Mouse (Mus musculus): ENCODE measurements around the gene Supt16.

Gene Supt16

DNA sequence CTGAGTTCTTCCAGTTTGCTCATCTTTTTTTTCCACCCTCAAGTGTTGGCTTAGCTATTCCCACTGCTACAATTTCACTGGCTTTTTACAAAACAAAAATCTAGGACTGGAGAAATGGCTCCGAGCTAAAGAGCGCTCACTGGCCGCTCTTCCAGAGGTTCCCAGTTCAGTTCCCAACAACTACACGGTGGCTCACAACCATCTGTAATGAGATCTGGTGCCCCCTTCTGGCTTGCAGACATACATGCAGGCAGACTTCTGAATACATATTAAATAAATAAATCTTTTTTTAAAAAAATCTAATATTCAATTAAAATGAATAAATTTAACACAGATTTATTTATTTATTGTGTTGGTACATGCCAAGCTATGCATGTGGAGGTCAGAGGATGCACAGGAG lies 50.7 kb downstream of the Supt16 start:
- in situ Hi-C loops (cut with MseI, MboI), result no loop called here

- in situ Hi-C loops (cut with MseI, MboI), result no loop called here
Observed at GRCm38 (mm10) chr14:52144165-52144564, 53.1 kb downstream of the Supt16 start.

DNA sequence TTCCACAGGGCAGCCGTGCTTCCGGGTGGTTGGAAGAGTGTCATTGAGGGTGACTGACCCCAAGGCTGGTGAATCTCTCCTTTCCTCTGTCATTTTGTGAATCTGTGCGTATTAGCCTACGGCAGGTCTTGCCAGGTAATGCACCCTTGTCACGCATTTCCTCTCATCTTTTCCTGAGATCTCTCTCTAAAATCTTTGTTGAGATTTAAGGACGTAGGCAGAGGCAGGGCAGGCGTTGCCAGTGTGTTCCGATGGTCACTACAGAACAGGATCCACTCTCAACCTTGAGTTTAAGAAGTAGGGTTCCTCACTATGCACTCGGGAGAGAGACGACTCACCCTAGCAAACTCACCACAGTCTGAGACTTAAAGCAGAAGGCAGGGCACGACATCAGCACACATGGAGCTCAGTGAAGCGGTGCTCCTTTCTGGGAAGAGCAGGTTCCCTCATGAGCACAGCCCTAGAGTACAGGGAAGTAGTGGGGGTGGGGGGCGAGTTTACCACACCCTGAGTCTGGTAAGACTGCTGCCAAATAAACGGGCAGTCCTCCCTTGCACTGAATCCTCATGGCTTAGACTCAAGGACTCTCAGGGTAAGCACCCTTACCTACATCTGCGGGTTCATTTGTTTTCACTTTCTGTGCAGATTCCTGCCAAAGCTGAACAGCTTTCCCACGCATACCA lies 55.6 kb downstream of the Supt16 start:
- in situ Hi-C loops (cut with MseI, MboI), result no loop called here

- in situ Hi-C loops (cut with MseI, MboI), result no loop called here
Observed at GRCm38 (mm10) chr14:52140577-52141444, 56.4 kb downstream of the Supt16 start.

DNA sequence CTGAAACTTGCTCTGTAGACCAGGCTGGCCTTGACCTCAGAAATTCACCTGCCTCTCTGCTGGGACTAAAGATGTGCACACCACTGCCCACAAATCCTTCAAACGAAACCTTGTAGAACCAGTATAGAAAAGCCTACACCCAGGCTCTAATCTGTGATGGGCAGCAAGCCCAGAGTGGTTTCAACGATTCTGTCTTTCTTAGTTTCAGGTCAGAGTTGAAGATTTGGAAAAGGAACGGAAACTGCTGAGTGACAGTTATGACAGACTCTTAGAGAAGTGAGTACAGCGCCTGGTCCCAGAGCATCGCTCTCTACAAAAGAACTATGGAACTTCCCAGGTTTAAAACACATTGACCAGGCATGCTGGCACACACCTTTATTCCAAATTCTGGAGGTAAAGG lies 63.6 kb downstream of the Supt16 start:
- in situ Hi-C loops (cut with MseI, MboI), result no loop called here

GRCm38 (mm10) chr14:52124636-52125035 lies 72.6 kb downstream of the Supt16 start:
- in situ Hi-C loops (cut with MseI, MboI), result no loop called here

DNA sequence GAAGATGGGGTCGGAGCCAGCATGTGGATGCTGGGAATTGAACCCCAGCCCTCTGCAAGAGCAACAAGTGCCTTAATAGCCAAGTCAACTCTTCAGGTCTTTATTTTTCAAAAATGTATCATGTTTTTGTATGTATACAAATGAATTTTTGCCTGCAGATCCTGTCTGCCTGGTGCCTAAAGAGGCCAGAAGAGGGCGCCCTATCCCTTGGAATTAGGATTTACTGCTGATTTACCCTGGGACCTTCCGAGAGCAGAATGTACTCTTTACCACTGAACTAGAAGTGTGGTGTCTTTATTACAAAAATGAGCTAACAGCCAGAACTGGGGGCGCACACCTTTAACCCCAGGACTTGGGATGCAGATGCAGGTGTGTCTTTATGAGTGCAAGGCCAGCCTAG lies 73.3 kb downstream of the Supt16 start:
- in situ Hi-C loops (cut with MseI, MboI), result no loop called here

GRCm38 (mm10) chr14:52120169-52120568 lies 77.0 kb downstream of the Supt16 start:
- in situ Hi-C loops (cut with MseI, MboI), result no loop called here

DNA sequence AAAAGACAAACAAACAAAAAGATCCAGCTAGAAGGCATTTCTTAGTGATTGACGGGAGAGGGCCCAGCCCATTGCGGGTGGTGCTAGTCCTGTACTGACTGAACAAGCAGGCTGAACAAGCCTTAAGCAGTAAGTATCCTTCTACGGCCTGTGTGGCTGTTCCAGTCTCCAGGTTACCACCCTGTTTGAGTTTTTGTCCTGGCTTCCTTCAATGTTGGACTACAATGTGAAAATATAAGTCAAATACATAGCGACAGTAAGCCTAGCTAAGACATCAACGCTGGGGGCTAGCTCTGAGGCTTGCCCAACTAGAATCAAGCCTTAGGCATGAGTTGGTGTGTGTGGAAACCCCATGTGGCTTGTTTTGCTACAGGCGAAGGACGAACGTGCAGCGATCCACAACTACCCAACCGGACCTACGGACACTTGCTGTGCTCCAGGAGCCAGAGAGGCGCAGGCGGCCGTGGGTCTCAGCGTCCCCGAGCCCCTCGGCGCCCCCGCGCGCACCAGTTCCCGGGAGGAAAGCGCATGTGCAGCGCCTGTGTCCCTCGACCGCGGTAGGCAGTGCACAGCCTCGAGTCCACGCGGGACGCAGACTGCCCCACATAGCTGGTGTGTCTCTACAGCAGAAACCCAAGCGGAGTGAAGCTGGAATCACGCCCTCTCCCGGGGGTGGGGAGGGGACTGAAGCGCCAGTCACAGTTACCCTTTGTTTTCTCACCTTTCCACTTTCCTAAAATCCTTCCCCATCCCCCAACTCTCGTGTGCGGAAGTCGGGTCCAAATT lies 78.2 kb downstream of the Supt16 start:
- in situ Hi-C loops (cut with MseI, MboI), result no loop called here

DNA sequence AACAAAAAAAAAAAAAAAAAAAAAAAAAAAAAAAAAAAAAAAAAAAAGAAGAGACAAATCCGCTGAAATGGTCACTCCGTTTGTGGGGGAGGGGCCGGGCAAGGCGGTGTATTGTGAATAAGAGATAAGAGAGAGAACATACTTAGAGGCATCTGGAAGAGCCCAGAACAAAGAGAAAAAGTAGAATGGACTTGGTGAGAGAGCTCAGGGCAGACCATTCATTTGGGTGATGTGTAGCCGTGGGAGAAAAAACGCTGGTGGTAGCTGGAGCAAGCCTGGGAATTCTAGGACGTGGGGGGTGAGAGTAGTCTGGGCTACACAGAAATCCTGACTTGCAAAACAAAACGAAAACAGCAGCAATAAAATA lies 78.8 kb downstream of the Supt16 start:
- in situ Hi-C loops (cut with MseI, MboI), result no loop called here

DNA sequence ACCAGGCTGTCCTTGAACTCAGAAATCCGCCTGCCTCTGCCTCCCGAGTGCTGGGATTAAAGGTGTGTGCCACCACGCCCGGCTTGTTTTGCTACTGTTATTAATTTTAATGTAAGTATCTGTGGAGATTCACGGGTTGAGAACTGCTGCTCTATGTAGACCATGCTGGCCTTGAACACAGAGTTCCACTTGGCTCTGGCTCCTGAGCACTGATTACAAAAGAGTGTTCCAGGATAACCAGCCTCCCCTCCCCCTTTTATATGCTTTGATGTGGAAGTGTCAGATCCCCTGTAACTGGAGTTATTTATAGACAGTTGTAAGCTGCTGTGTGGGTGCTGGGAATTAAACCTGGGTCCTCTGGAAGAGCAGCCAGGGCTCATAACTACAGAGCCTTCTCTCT lies 80.0 kb downstream of the Supt16 start:
- in situ Hi-C loops (cut with MseI, MboI), result no loop called here

DNA sequence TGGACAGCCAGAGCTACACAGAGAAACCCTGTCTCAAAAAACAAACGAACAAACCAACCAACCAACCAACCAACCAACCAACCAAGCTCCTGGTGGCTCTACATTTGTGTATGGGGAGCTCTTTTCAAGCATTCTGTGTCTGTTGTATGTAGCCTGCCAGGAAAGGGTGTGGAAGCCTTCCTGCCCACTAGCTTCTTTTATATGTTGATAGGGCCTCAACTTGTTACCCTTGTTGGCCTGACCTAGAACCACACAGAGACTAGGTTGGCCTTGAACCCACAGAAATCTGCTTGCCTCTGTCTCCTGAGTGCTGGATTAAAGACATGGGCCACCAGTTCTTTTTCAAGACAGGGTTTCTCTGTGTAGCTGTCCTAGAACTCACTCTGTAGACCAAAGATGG lies 83.1 kb downstream of the Supt16 start:
- in situ Hi-C loops (cut with MseI, MboI), result no loop called here

Data from mouse trophoblast stem cell (cell line).